Mouse (Mus musculus) embryonic facial prominence, embryonic 15.5 days (tissue): ENCODE results near the gene Hltf. TPM values are rescaled to one million over a fixed set of nuclear protein-coding genes. Genes with fewer than 3 reads are reported as not detected.
"Not testable (repeated sequence)": the region's sequence is repeated elsewhere in the genome, so short reads cannot be mapped to it uniquely, and the experiment has no call there.

ENCODE experiments used
- ATAC-seq: fragments of 200-750 bp; cut with Nextera tagmentation; 2 replicates; pipeline ENCODE4 v1.8.0; 2017; ENCODE audit warnings: low read depth, moderate TSS enrichment; ENCODE audit not compliant: insufficient number of reproducible peaks, low FRiP score, low TSS enrichment
- H3K27ac ChIP-seq: fragments of 300-500 bp; sonication (generic); replicated peaks from 2 replicates; pipeline ENCODE4 v1.5.1; 2015; ENCODE audit warnings: mild to moderate bottlenecking, inconsistent platforms
- H3K27me3 ChIP-seq: fragments of 300-500 bp; sonication (generic); 2 replicates; pipeline ENCODE4 v1.6.1; 2015; ENCODE audit warnings: inconsistent platforms
- H3K36me3 ChIP-seq: fragments of 300-500 bp; sonication (generic); 2 replicates; pipeline ENCODE4 v1.6.1; 2015; ENCODE audit warnings: mild to moderate bottlenecking, inconsistent platforms
- H3K4me1 ChIP-seq: fragments of 300-500 bp; sonication (generic); 2 replicates; pipeline ENCODE4 v1.6.1; 2015; ENCODE audit warnings: inconsistent platforms
- H3K4me2 ChIP-seq: fragments of 300-500 bp; sonication (generic); replicated peaks from 2 replicates; pipeline ENCODE4 v1.6.1; 2015; ENCODE audit warnings: mild to moderate bottlenecking, inconsistent platforms
- H3K4me3 ChIP-seq: fragments of 300-500 bp; sonication (generic); replicated peaks from 2 replicates; pipeline ENCODE4 v1.5.1; 2015; ENCODE audit warnings: mild to moderate bottlenecking, inconsistent platforms
- H3K9ac ChIP-seq: fragments of 300-500 bp; sonication (generic); 2 replicates; pipeline ENCODE4 v1.6.1; 2015; ENCODE audit warnings: inconsistent platforms
- H3K9me3 ChIP-seq: fragments of 300-500 bp; sonication (generic); replicated peaks from 2 replicates; pipeline ENCODE4 v1.6.1; 2016; ENCODE audit warnings: inconsistent platforms
- WGBS: fragments of 180-500 bp; shearing (Covaris S2); methylation state at CpG from one replicate; pipeline ENCODE4 v1.1.7; 2015; 5-methylcytosine and 5-hydroxymethylcytosine counted together
- polyA plus RNA-seq: library from polyadenylated mRNA; unstranded; fragments of >200 nt; fragmentation: Nextera tagmentation; extraction: Ambion mirVana; gene quantifications from 2 replicates; pipeline ENCODE4 v1.2.1, GENCODE M21; 2015

The Hltf gene
- polyA plus RNA-seq, 1 experiment from 2014 or later, result 16.3 TPM

GRCm38 (mm10) chr3:20104776-20105175 is 47.2 kb downstream of the Hltf start:
- Histone ChIP-seq H3K9ac (no peak overlapping the region), H3K27ac (no peak overlapping the region), H3K9me3 (no peaks in the 10 kb centered on the region), H3K4me2 (no peak overlapping the region), H3K27me3 (no peaks in the 10 kb centered on the region), H3K36me3 (peaks cover 6% of the 10 kb centered on the region; the same call in 1 of the 2 replicates), H3K4me1 (no peaks in the 10 kb centered on the region), H3K4me3 (no peak overlapping the region)
- WGBS, result 82% methylated on average over 2 of the region's 2 CpGs
- no peak for ATAC-seq

DNA sequence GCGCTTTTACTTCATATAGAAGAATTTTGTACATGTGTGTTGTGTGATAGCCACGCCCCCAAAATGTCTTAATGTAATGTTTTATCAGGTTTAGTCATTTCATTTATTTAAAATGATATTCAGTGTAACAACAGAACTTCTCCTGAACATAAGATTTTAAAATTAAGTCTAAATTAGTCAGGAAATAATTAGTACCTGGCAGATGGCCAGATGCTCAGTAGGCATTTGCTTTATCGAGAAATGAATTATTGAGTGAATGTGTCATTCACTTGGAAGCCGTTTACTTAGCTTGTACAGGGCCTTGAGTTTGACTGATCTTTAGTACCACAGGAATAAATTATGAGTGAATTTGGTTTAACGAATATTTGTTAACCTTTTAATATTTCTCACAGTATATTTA is 51.3 kb downstream of the Hltf start:
- Histone ChIP-seq H3K9me3 (no peaks in the 10 kb centered on the region), H3K36me3 (peaks cover 18% of the 10 kb centered on the region; the same call in 1 of the 2 replicates), H3K9ac (no peak overlapping the region), H3K4me3 (no peak overlapping the region), H3K27ac (no peak overlapping the region), H3K4me1 (no peaks in the 10 kb centered on the region), H3K4me2 (no peak overlapping the region), H3K27me3 (no peaks in the 10 kb centered on the region)
- WGBS, result 82% methylated on average over 5 of the region's 5 CpGs
- no peak for ATAC-seq

GRCm38 (mm10) chr3:20111913-20112312 is 54.3 kb downstream of the Hltf start:
- Histone ChIP-seq H3K27me3 (no peaks in the 10 kb centered on the region), H3K36me3 (peaks cover 20% of the 10 kb centered on the region; the same call in 1 of the 2 replicates), H3K4me3 (no peak overlapping the region), H3K4me1 (no peaks in the 10 kb centered on the region), H3K4me2 (no peak overlapping the region), H3K9ac (no peak overlapping the region), H3K27ac (no peak overlapping the region), H3K9me3 (no peaks in the 10 kb centered on the region)
- 92% methylated on average over 2 of the region's 2 CpGs for WGBS
- ATAC-seq, result no peak

DNA sequence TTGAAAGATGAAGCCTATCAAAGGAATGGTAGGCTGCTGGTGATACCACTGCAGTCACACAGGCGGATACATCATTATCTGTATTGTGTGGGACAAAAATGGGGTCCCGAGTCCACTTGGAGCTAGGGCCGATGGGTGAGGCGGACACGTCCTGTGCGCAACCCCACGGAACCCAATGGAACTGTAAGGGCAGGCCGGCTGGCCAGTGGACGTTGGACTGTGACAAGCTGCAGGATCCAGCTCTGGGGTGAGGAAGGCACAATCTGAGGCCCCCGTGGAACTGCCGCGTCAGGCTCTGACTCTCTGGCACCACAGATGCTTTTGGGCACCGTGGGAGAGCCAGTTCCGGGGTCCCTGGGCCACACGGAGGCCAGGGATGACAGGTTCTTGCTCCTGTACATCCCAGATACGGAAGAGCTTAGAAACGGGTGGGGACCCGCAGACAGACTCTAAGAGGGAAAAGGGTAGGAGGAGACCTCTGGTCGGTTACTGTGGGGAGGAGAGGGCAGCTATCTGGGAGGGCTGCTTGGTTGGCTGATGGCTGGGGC is 61.5 kb downstream of the Hltf start:
- no peak overlapping the region for H3K9ac ChIP-seq
- 91% methylated on average over 19 of the region's 19 CpGs for WGBS
- no peaks in the 10 kb centered on the region for H3K27me3 ChIP-seq
- H3K27ac ChIP-seq, result no peak overlapping the region
- no peaks in the 10 kb centered on the region for H3K4me1 ChIP-seq
- no peak overlapping the region for H3K4me3 ChIP-seq
- peaks cover 5% of the 10 kb centered on the region; the same call in 1 of the 2 replicates for H3K36me3 ChIP-seq
- H3K4me2 ChIP-seq, result no peak overlapping the region
- no peak for ATAC-seq
- no peaks in the 10 kb centered on the region for H3K9me3 ChIP-seq

DNA sequence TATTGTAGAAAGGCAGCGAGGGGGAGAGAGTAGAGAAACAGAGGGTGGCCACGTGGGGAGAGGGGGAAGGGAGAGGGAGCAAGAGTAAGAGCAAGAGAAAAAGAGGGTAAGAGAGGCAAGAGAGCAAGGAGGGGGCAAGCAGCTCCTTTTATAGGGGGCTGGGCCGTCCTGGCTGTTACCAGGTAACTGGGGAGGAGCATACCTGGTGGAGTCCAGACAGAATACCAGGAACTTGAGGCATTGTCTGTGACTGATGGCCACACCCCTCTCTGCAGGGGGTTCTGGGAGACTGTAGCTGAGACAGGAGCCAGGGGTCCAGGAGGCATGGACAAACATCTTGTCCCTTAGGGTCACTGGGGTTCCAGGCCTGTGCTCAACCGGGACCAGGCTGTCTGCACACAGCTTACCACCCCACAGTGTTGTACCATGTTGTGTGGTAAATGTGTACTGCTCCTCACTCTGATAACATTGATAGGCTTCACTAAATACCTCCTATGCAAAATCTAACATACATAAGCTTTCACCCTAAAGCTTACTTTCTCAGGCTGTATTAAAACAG is 62.2 kb downstream of the Hltf start:
- Histone ChIP-seq H3K36me3 (0 out of 2 replicates have a peak, but pooled peaks cover 4% of the 10 kb centered on the region), H3K9me3 (no peaks in the 10 kb centered on the region), H3K4me1 (no peaks in the 10 kb centered on the region), H3K27ac (no peak overlapping the region), H3K9ac (no peak overlapping the region), H3K4me3 (no peak overlapping the region), H3K27me3 (no peaks in the 10 kb centered on the region), H3K4me2 (no peak overlapping the region)
- 55% methylated on average over 4 of the region's 4 CpGs for WGBS
- ATAC-seq, result no peak

DNA sequence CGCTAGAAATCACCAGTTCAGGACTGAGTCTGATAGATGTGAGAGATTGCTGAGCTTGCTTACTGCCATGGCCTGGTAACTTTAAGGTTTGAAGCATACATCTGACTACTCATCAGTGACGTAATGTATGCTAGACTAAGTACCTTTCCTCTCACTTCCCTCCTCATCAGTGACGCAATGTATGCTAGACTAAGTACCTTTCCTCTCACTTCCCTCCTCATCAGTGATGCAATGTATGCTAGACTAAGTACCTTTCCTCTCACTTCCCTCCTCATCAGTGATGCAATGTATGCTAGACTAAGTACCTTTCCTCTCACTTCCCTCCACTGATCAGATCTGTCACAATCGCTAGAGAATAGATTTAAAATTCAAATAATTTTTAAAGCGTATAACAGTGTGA is 64.0 kb downstream of the Hltf start:
- not testable (repeated sequence) for H3K27me3 ChIP-seq, H3K4me3 ChIP-seq, ATAC-seq, H3K9me3 ChIP-seq, H3K9ac ChIP-seq, H3K36me3 ChIP-seq, H3K4me2 ChIP-seq, H3K27ac ChIP-seq, H3K4me1 ChIP-seq
- WGBS, result 93% methylated on average over 5 of the region's 5 CpGs

- no peaks in the 10 kb centered on the region for H3K4me1 ChIP-seq
Measured at GRCm38 (mm10) chr3:20125604-20126003, 68.0 kb downstream of the Hltf start.

GRCm38 (mm10) chr3:20127047-20127595 is 69.5 kb downstream of the Hltf start:
- H3K36me3 ChIP-seq, result peaks cover 4% of the 10 kb centered on the region; the same call in 1 of the 2 replicates
- H3K4me2 ChIP-seq, result no peak overlapping the region
- no peak overlapping the region for H3K9ac ChIP-seq
- WGBS, result 72% methylated on average over 2 of the region's 2 CpGs
- H3K27ac ChIP-seq, result no peak overlapping the region
- H3K4me3 ChIP-seq, result no peak overlapping the region
- no peak for ATAC-seq
- H3K4me1 ChIP-seq, result no peaks in the 10 kb centered on the region
- H3K9me3 ChIP-seq, result no peaks in the 10 kb centered on the region
- no peaks in the 10 kb centered on the region for H3K27me3 ChIP-seq

More at GRCm38 (mm10) chr3:20125604-20126003, 68.0 kb downstream of the Hltf start:
- H3K27me3 ChIP-seq, result no peaks in the 10 kb centered on the region
- H3K4me2 ChIP-seq, result no peak overlapping the region
- H3K9ac ChIP-seq, result no peak overlapping the region
- 91% methylated on average over 5 of the region's 5 CpGs for WGBS
- no peak overlapping the region for H3K27ac ChIP-seq
- 0 out of 2 replicates have a peak, but pooled peaks cover 4% of the 10 kb centered on the region for H3K36me3 ChIP-seq
- H3K9me3 ChIP-seq, result no peaks in the 10 kb centered on the region
- H3K4me3 ChIP-seq, result no peak overlapping the region
- ATAC-seq, result no peak

- no peak for ATAC-seq
- no peaks in the 10 kb centered on the region for H3K9me3 ChIP-seq
- 85% methylated on average over 5 of the region's 5 CpGs for whole genome bisulfite sequencing
- no peak overlapping the region for H3K9ac ChIP-seq
- H3K27ac ChIP-seq, result no peak overlapping the region
- no peak overlapping the region for H3K4me2 ChIP-seq
- no peaks in the 10 kb centered on the region for H3K27me3 ChIP-seq
- H3K4me1 ChIP-seq, result no peaks in the 10 kb centered on the region
- no peaks in the 10 kb centered on the region; the same call in 1 of the 2 replicates for H3K36me3 ChIP-seq
- no peak overlapping the region for H3K4me3 ChIP-seq
Measured at GRCm38 (mm10) chr3:20129491-20129890, 71.9 kb downstream of the Hltf start.

- no peaks in the 10 kb centered on the region for H3K27me3 ChIP-seq
- H3K4me3 ChIP-seq, result no peak overlapping the region
- no peak overlapping the region for H3K4me2 ChIP-seq
- H3K9me3 ChIP-seq, result no peaks in the 10 kb centered on the region
- no peak overlapping the region for H3K9ac ChIP-seq
- ATAC-seq, result peak; percentile 57
- WGBS, result 88% methylated on average over 8 of the region's 8 CpGs
- H3K27ac ChIP-seq, result no peak overlapping the region
- no peaks in the 10 kb centered on the region for H3K4me1 ChIP-seq
- no peaks in the 10 kb centered on the region; the same call in 1 of the 2 replicates for H3K36me3 ChIP-seq
Measured at GRCm38 (mm10) chr3:20130456-20131349, 73.1 kb downstream of the Hltf start.

- Histone ChIP-seq H3K9ac (no peak overlapping the region), H3K4me2 (no peak overlapping the region), H3K4me3 (no peak overlapping the region), H3K36me3 (no peaks in the 10 kb centered on the region; the same call in 1 of the 2 replicates), H3K4me1 (no peaks in the 10 kb centered on the region), H3K27ac (no peak overlapping the region), H3K9me3 (no peaks in the 10 kb centered on the region), H3K27me3 (no peaks in the 10 kb centered on the region)
- 0 out of 2 replicates have a peak, but pooled peaks have one; percentile 13 for ATAC-seq
- 89% methylated on average over 2 of the region's 2 CpGs for WGBS
Measured at GRCm38 (mm10) chr3:20131350-20131720, 73.7 kb downstream of the Hltf start.
